In genomic region chr16:31187192-31187591, GRCm38 (mm10) we compare ENCODE assay signal across 12 mouse cellular contexts.
"Had no signal": no experiment of that assay in that cellular context is flagged by ENCODE, and none has a peak within 500 bp of the region (broad histone marks: within the 10 kb centered on the region; RNA-seq: fewer than 3 reads in every experiment).

No protein-coding gene starts in this region.

- DNase-seq: kidney, adult 2 months; kidney, postnatal 36 days; left cerebral cortex, postnatal 4 days; lung, embryonic 14.5 days; lung, postnatal 10 days; lung, postnatal 4 days; right cerebral cortex, adult 18-20 months; right cerebral cortex, postnatal 25 days; thymus, postnatal 36 days had no signal

- H3K9me3 ChIP-seq: limb, embryonic 13.5 days; neural tube, embryonic 15.5 days had no signal

- ATAC-seq: hindbrain, postnatal 0 days had no signal

- H3K27me3 ChIP-seq: limb, embryonic 13.5 days; neural tube, embryonic 15.5 days had no signal

- H3K4me3 ChIP-seq: limb, embryonic 13.5 days; neural tube, embryonic 15.5 days had no signal

- H3K9ac ChIP-seq: limb, embryonic 13.5 days; lung, embryonic 14.5 days; neural tube, embryonic 15.5 days had no signal

- H3K36me3 ChIP-seq: limb, embryonic 13.5 days; neural tube, embryonic 15.5 days had no signal

- H3K27ac ChIP-seq: hindbrain, postnatal 0 days; limb, embryonic 13.5 days; neural tube, embryonic 15.5 days had no signal

- H3K4me2 ChIP-seq: limb, embryonic 13.5 days; lung, embryonic 14.5 days; neural tube, embryonic 15.5 days had no signal
